Mouse (Mus musculus) spleen, adult 2 months (tissue): ENCODE measurements around the gene Dnmt3a. TPM values are rescaled to one million over a fixed set of nuclear protein-coding genes. Genes with fewer than 3 reads are reported as not detected.
"Not testable (repeated sequence)": the region's sequence is repeated elsewhere in the genome, so short reads cannot be mapped to it uniquely, and the experiment has no call there.

Experiments
- DNase-seq, 2 experiments: peaks; one replicate each; pipeline versions ENCODE4 v3.0.0 to v3.0.0-alpha.2; 2012 to 2021; ENCODE audit warnings: low spot score in 2 of 2, low read depth in 1 of 2
- H3K27ac ChIP-seq: fragments of 200-500 bp; 2 replicates; pipeline ENCODE4 v1.5.1; 2012; ENCODE audit warnings: low read length, inconsistent platforms; ENCODE audit not compliant: insufficient read depth
- H3K27me3 ChIP-seq: fragments of 200-500 bp; 2 replicates; pipeline ENCODE4 v1.6.1; 2012; ENCODE audit warnings: mild to moderate bottlenecking, moderate library complexity, low read length, inconsistent platforms; ENCODE audit not compliant: control insufficient read depth, insufficient read depth
- H3K36me3 ChIP-seq: fragments of 200-500 bp; 2 replicates; pipeline ENCODE4 v1.6.1; 2012; ENCODE audit warnings: mild to moderate bottlenecking, low read length, inconsistent platforms; ENCODE audit not compliant: control insufficient read depth, insufficient read depth
- H3K4me1 ChIP-seq: fragments of 200-500 bp; 2 replicates; pipeline ENCODE4 v1.6.1; 2011; ENCODE audit warnings: inconsistent platforms; ENCODE audit not compliant: control insufficient read depth, insufficient read depth, insufficient read length
- H3K4me3 ChIP-seq: fragments of 200-500 bp; 2 replicates; pipeline ENCODE4 v1.5.1; 2011; ENCODE audit warnings: mild to moderate bottlenecking, inconsistent platforms; ENCODE audit not compliant: insufficient read depth, insufficient read length; ENCODE audit errors: extremely low read depth
- CTCF ChIP-seq: fragments of 200-500 bp; IDR thresholded peaks from 2 replicates; pipeline ENCODE4 v1.5.1; 2011; ENCODE audit warnings: mild to moderate bottlenecking, inconsistent platforms; ENCODE audit not compliant: insufficient read depth, insufficient read length, insufficient replicate concordance; ENCODE audit errors: extremely low read depth
- POLR2A ChIP-seq: fragments of 200-500 bp; IDR thresholded peaks from 2 replicates; pipeline ENCODE4 v1.6.1; 2011; ENCODE audit warnings: low read depth, low read length, inconsistent platforms
- WGBS: fragments of 180-500 bp; shearing (Covaris S2); methylation state at CpG from one replicate; pipeline ENCODE4 v1.1.7; 2018; 5-methylcytosine and 5-hydroxymethylcytosine counted together
- polyA plus RNA-seq: library from polyadenylated mRNA; depleted of rRNA; stranded (reverse); fragments of >200 nt; gene quantifications from 2 replicates; pipeline ENCODE4 v1.2.3, GENCODE M21; 2012

The Dnmt3a gene
- polyA plus RNA-seq, 1 experiment = 19.3 TPM

- no peaks in the 10 kb centered on the region; the same call in 1 of the 2 replicates for H3K36me3 ChIP-seq
- H3K4me3 ChIP-seq = no peak overlapping the region
- no peak overlapping the region for H3K27ac ChIP-seq
- 77% methylated on average over 3 of the region's 3 CpGs for WGBS
- DNase-seq = no peak
- H3K27me3 ChIP-seq = no peaks in the 10 kb centered on the region
- TF ChIP-seq POLR2A = no peak
- TF ChIP-seq CTCF = no peak
- H3K4me1 ChIP-seq = no peaks in the 10 kb centered on the region; the same call in 1 of the 2 replicates
Observed at GRCm38 (mm10) chr12:3918577-3918976, 112.8 kb downstream of the Dnmt3a start.

DNA sequence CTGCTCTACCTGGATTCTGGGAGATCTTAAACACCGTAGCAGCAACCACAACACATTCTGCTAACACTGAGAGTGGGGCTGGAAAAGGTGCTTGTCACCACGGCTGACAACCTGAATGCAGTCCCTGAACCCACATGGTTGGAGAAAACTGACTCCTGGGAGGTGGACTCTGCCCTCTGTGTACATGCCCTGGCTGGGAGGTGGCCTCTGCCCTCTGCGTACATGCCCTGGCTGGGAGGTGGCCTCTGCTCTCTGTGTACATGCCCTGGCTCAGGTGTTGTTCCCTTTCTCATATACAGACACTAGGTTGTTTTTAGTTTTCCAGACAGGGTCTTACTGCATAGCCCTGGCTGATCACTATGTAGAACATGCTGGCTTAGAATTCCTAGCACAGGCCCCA, 113.6 kb downstream of the Dnmt3a start:
- no peak for DNase-seq
- H3K27me3 ChIP-seq = no peaks in the 10 kb centered on the region
- H3K27ac ChIP-seq = no peak overlapping the region
- no peaks in the 10 kb centered on the region; the same call in 1 of the 2 replicates for H3K4me1 ChIP-seq
- H3K4me3 ChIP-seq = no peak overlapping the region
- TF ChIP-seq POLR2A = no peak
- TF ChIP-seq CTCF = no peak
- no peaks in the 10 kb centered on the region; the same call in 1 of the 2 replicates for H3K36me3 ChIP-seq
- WGBS = 92% methylated on average over 3 of the region's 3 CpGs

- no peaks in the 10 kb centered on the region for H3K36me3 ChIP-seq
- no peak overlapping the region for H3K4me3 ChIP-seq
- no peak overlapping the region for H3K27ac ChIP-seq
- peak; percentile 44; the same call in 1 of the 2 replicates for TF ChIP-seq CTCF
- no peak for TF ChIP-seq POLR2A
- DNase-seq = peak; percentile 21 to 64
- 0% methylated on average over 1 of the region's 1 CpGs for WGBS
- no peaks in the 10 kb centered on the region for H3K4me1 ChIP-seq
- no peaks in the 10 kb centered on the region for H3K27me3 ChIP-seq
Observed at GRCm38 (mm10) chr12:3926127-3926526, 120.3 kb downstream of the Dnmt3a start.

DNA sequence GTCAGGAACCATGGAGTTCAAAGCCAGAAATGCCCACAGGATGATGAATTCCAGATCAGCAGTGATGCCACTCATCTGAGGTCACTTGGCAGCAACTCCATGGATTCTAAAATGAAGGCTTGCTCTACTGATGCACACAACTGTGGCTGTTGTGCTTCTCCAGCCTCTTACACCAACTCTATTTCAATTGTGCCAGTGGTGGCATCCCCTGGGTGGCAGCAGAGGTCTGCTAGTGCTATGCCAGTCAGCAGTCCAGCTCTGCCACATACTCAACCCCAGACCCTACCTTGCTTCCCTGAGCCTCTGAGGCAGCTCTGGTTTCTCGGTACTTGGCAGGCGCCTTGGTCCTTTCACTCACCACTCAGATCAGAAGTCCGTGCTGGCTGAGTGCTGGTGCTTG, 123.0 kb downstream of the Dnmt3a start:
- H3K36me3 ChIP-seq = no peaks in the 10 kb centered on the region
- no peak overlapping the region for H3K4me3 ChIP-seq
- TF ChIP-seq CTCF (no peak), POLR2A (no peak)
- no peaks in the 10 kb centered on the region for H3K27me3 ChIP-seq
- no peak for DNase-seq
- no peak overlapping the region for H3K27ac ChIP-seq
- no peaks in the 10 kb centered on the region for H3K4me1 ChIP-seq
- WGBS = 73% methylated on average over 3 of the region's 3 CpGs

DNA sequence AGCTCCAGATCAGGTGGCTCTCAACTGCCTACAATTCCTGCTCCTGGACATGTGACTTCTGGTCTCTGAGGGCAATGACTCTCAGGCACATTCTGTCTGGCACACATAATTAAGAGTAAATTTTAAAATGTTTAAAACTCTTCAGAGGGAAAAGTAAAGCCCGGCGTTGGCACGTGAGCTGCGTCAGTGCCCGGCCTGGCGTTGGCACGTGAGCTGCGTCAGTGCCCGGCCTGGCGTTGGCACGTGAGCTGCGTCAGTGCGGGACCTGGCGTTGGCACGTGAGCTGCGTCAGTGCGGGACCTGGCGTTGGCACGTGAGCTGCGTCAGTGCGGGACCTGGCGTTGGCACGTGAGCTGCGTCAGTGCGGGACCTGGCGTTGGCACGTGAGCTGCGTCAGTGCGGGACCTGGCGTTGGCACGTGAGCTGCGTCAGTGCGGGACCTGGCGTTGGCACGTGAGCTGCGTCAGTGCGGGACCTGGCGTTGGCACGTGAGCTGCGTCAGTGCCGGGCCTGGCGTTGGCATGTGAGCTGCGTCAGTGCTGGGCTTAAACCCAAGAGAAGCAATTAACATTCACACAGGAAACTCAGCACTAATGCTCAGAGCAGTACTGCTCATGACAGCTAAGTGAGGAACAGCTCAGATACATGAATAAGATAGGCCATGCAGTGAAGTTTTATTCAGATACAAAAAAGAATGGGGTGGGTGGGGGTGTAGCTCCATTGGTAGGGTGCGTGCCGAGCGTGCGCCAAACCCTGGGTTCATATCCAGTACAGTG, 124.5 kb downstream of the Dnmt3a start:
- H3K27me3 ChIP-seq, H3K4me1 ChIP-seq, H3K4me3 ChIP-seq, H3K27ac ChIP-seq, DNase-seq, H3K36me3 ChIP-seq: not testable (repeated sequence)
- 94% methylated on average over 38 of the region's 47 CpGs for WGBS

DNA sequence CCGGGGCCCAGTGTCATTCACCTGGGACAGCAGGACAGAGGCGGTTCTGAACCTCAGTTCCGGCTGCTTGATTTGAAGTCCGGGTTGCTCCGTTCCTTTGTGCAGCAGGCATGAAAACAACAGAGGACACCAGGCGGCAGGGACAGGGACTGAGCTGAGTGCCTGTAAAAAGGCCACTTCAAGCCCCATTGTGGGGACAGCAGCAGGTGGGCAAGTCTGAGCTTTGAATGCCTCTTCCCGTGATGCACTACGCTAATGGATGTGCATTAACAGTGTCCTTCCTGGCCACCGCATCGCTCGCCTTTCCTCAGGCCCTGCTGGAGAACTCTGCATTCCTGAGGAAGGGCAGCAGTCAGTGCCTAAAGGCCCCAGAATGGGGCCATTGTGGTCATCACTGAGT, 136.2 kb downstream of the Dnmt3a start:
- H3K4me3 ChIP-seq = no peak overlapping the region
- H3K36me3 ChIP-seq = no peaks in the 10 kb centered on the region
- no peak overlapping the region for H3K27ac ChIP-seq
- no peaks in the 10 kb centered on the region for H3K4me1 ChIP-seq
- no peak for TF ChIP-seq POLR2A
- no peak for TF ChIP-seq CTCF
- DNase-seq = no peak
- 76% methylated on average over 11 of the region's 11 CpGs for WGBS
- H3K27me3 ChIP-seq = no peaks in the 10 kb centered on the region

DNA sequence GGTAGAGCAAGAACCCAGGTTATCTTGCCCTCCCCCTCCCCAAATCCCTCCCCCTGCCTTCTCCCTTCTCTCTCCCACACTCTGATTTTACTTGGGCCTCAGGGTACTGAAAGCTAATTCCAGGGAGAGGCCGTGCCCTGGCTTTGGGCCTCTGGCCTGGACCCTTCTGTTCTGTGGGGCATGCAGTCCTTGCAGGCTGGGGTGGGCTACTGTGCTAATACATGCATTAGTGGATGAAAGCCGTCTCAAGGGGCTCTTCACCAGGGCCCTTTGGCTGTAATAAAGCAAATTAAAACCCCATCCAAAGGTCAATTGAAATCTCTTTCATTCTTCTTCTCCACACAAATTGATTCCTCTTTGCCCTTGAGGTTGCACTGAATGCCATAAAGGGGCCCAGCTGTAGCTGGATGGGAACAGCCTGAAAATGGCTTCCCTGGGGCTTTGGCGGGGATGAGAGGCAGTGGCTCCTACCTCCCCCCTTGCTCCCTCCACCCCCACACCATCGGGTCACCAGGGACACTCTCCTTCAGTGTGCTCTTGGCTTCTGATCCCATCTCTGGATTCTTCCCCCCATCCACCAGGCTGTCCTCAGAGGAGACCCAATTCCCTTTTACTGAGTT, 138.8 kb downstream of the Dnmt3a start:
- Histone ChIP-seq H3K27me3 (no peaks in the 10 kb centered on the region), H3K4me3 (no peak overlapping the region), H3K36me3 (no peaks in the 10 kb centered on the region), H3K4me1 (no peaks in the 10 kb centered on the region), H3K27ac (no peak overlapping the region)
- no peak for DNase-seq
- 87% methylated on average over 4 of the region's 4 CpGs for WGBS
- TF ChIP-seq CTCF (no peak), POLR2A (no peak)
